Mouse (Mus musculus) activated CD4-positive, CD25-positive, alpha-beta regulatory T cell (primary cell): ENCODE results near the gene Mex3d. TPM values are rescaled to one million over a fixed set of nuclear protein-coding genes. Genes with fewer than 3 reads are reported as not detected.

ENCODE experiments used
- polyA plus RNA-seq, 2 experiments: library from polyadenylated mRNA; unstranded; fragments of 100-300 nt; shearing (Covaris generic); gene quantifications; one replicate each; pipeline ENCODE4 v1.2.1; 2017

Mex3d gene
- 1 to 10 TPM; 3.3 to 4.1 TPM for polyA plus RNA-seq

DNA sequence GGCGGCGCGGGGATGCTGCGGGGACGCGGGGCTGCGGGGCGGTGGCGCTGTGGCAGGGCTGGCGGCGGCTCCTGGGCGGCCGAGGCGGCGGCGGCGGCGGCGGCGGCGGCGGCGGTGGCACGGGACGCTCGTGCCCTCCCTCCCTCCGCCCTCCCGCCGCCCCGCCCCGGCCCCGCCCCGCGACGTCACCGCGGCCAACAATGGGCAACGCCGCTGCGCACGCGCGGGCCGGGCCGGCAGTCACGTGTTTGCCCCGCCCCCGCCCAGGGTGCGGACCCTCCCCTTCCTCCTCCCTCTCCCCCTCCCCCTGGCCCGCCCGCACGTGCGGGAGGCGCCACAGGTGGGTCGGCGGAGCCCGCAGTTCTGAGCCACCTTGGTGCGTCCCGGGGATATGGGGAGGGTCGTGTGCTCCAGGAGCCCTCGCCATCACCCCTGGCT, at the start of gene Mex3d:
TSS of gene Mex3d (minus strand) at position 138 of the 438 bp plus-strand sequence.

GRCm38 (mm10) chr10:80433513-80434232, 46.2 kb upstream of the Mex3d start, which contains the start of gene Tcf3:
Gene Tcf3 (minus strand): TSS chr10:80433647.

GRCm38 (mm10) chr10:80406684-80407501, 19.4 kb upstream of the Mex3d start, which contains the start of gene Uqcr11:
Gene Uqcr11 (minus strand): TSS chr10:80406830.

DNA sequence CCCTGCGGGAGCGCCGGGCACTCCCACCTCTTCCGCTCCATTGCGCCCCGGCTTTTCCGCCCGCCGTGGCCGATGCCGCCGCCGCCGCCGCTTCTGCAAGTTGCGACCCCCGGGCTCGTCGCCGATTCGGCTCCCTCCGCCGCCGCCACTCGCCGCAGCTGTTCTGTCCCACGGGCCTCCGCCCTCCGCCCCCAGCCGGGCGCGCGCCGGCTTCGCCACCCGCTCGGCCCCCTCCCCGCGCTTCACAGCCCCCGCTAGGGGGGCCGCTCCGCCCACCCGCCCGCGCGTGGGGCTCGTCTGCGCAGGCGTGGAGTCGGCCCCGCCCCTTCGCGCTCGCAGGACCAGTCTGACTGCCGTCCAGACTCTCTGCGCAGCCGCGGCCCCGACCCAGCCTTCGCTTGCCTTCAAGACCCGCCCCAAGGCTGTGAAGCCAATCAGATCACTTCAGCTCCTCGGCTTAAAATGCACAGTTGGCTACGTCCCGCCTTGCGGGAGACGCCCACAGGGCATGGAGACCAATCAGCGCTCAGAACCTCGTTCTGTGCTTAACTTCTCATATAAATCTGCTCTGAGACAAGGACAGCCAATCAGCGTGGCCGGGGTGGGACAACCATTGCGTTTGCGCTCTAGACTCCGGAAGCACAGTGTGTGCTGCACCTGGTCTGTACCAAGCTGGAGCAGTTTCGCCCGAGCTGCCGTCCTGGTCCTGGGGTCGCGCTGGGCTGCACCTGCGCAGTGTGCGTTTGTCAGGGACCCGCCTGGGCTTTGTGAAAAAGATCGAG, 11.9 kb upstream of the Mex3d start, which contains the start of gene Mbd3:
TSS of gene Mbd3 (minus strand) at position 360 of the 782 bp plus-strand sequence.

GRCm38 (mm10) chr10:80356001-80356682, 31.3 kb downstream of the Mex3d start, which contains the start of gene Plk5:
Gene Plk5 (plus strand): TSS chr10:80356459.

GRCm38 (mm10) chr10:80348244-80348781, 39.1 kb downstream of the Mex3d start, which contains the start of gene Adamtsl5:
Gene Adamtsl5 (minus strand): TSS chr10:80348412.

Other genes starting within 250 kb of the Mex3d start
- 100 to 1,000 TPM; 430 to 441 TPM for gene Atp5d, start 249.0 kb downstream of the Mex3d start, polyA plus RNA-seq
- gene Cbarp, start 246.8 kb downstream of the Mex3d start, polyA plus RNA-seq, result 1 to 10 TPM; 1.8 to 1.9 TPM
- 1 to 10 TPM; 3.1 to 8.5 TPM for gene Midn, start 239.4 kb downstream of the Mex3d start, polyA plus RNA-seq
- 100 to 1,000 TPM; 134 to 324 TPM for gene Cirbp, start 221.7 kb downstream of the Mex3d start, polyA plus RNA-seq
- 10 to 100 TPM; 19.3 to 25.7 TPM for gene 1600002K03Rik, start 214.7 kb downstream of the Mex3d start, polyA plus RNA-seq
- gene Efna2, start 208.2 kb downstream of the Mex3d start, polyA plus RNA-seq, result not detected
- 10 to 100 TPM; 70.6 to 76.2 TPM for gene Mum1, start 161.2 kb downstream of the Mex3d start, polyA plus RNA-seq
- gene Ndufs7, start 138.5 kb downstream of the Mex3d start, polyA plus RNA-seq, result 100 to 1,000 TPM; 209 to 294 TPM
- gene Gamt, start 126.6 kb downstream of the Mex3d start, polyA plus RNA-seq, result 1 to 10 TPM in 1 of 2 experiments, under 1 TPM in 1; 0.42 to 1.2 TPM
- gene Dazap1, start 126.2 kb downstream of the Mex3d start, polyA plus RNA-seq, result 10 to 100 TPM; 76.9 to 90.0 TPM
- gene Rps15, start 95.2 kb downstream of the Mex3d start, polyA plus RNA-seq, result 1,000 to 10,000 TPM in 1 of 2 experiments, 100 to 1,000 TPM in 1; 654 to 1,041 TPM
- gene Apc2, start 91.7 kb downstream of the Mex3d start, polyA plus RNA-seq, result under 1 TPM; 0.04 to 0.35 TPM
- gene 2310011J03Rik, start 67.1 kb downstream of the Mex3d start, polyA plus RNA-seq, result 10 to 100 TPM; 78.4 to 84.3 TPM
- gene Pcsk4, start 58.2 kb downstream of the Mex3d start, polyA plus RNA-seq, result 10 to 100 TPM; 11.4 to 20.0 TPM
- gene Reep6, start 57.7 kb downstream of the Mex3d start, polyA plus RNA-seq, result under 1 TPM; 0.31 to 0.75 TPM
- not detected for gene Adamtsl5, start 39.2 kb downstream of the Mex3d start, polyA plus RNA-seq
- not detected for gene Plk5, start 31.2 kb downstream of the Mex3d start, polyA plus RNA-seq
- gene Mbd3, start 11.9 kb upstream of the Mex3d start, polyA plus RNA-seq, result 100 to 1,000 TPM; 134 to 152 TPM
- 100 to 1,000 TPM; 265 TPM for gene Uqcr11, start 19.2 kb upstream of the Mex3d start, polyA plus RNA-seq
- gene Tcf3, start 46.0 kb upstream of the Mex3d start, polyA plus RNA-seq, result 100 to 1,000 TPM; 101 to 107 TPM
- under 1 TPM; 0.06 to 0.12 TPM for gene Onecut3, start 107.2 kb upstream of the Mex3d start, polyA plus RNA-seq
- gene Atp8b3, start 151.5 kb upstream of the Mex3d start, polyA plus RNA-seq, result under 1 TPM in 1 of 2 experiments, not detected in 1; 0.04 TPM
- 10 to 100 TPM; 36.5 to 38.7 TPM for gene Rexo1, start 173.9 kb upstream of the Mex3d start, polyA plus RNA-seq
- 10 to 100 TPM in 1 of 2 experiments, 1 to 10 TPM in 1; 7.3 to 11.4 TPM for gene Klf16, start 189.7 kb upstream of the Mex3d start, polyA plus RNA-seq
- 100 to 1,000 TPM; 169 to 195 TPM for gene Abhd17a, start 202.7 kb upstream of the Mex3d start, polyA plus RNA-seq
- gene Scamp4, start 215.2 kb upstream of the Mex3d start, polyA plus RNA-seq, result 100 to 1,000 TPM in 1 of 2 experiments, 10 to 100 TPM in 1; 96.4 to 124 TPM
- gene Adat3, start 215.2 kb upstream of the Mex3d start, polyA plus RNA-seq, result 1 to 10 TPM; 4.7 to 6.4 TPM
- 10 to 100 TPM in 1 of 2 experiments, 1 to 10 TPM in 1; 6.5 to 15.3 TPM for gene Gm49322, start 218.4 kb upstream of the Mex3d start, polyA plus RNA-seq
- 100 to 1,000 TPM; 228 to 252 TPM for gene Csnk1g2, start 235.2 kb upstream of the Mex3d start, polyA plus RNA-seq